Mouse (Mus musculus) bone marrow, adult 2 months (tissue): ENCODE measurements around the gene Arhgap10.

Source experiments
- CTCF ChIP-seq: fragments of 200-500 bp; IDR thresholded peaks from 2 replicates; pipeline ENCODE4 v1.5.1; 2011; ENCODE audit warnings: low read length, control low read depth; ENCODE audit not compliant: control insufficient read depth, insufficient read depth
- POLR2A ChIP-seq: fragments of 200-500 bp; IDR thresholded peaks from 2 replicates; pipeline ENCODE4 v1.6.1; 2011; ENCODE audit warnings: low read depth, mild to moderate bottlenecking, control low read depth, low read length, borderline replicate concordance; ENCODE audit not compliant: control insufficient read depth

- TF ChIP-seq POLR2A, result no peak
- no peak for TF ChIP-seq CTCF
Measured at GRCm38 (mm10) chr8:77428420-77428819, 89.3 kb downstream of the Arhgap10 start.
